Mouse (Mus musculus) MEL-GATA-1-ER (cell line): ENCODE measurements at regions not wholly inside any gene's neighbourhood (a gene's known extent, or its start where the extent isn't known, plus 50 kb on each side); places are given as distances from the start of the nearest gene placed in this dataset.

Experiments used
- DNase-seq: peaks from one replicate; pipeline ENCODE4 v3.0.0-alpha.2; 2012; ENCODE audit warnings: low read depth; ENCODE audit errors: extremely low read depth

- DNase-seq: no peak
Measured at GRCm38 (mm10) chr6:127379511-127379910, 67.1 kb upstream of the Parp11 start.

GRCm38 (mm10) chr6:127381148-127381888 is 65.3 kb upstream of the Parp11 start:
- DNase-seq: no peak

- no peak for DNase-seq
Measured at GRCm38 (mm10) chr6:127391258-127392011, 55.2 kb upstream of the Parp11 start.

GRCm38 (mm10) chr6:127392012-127392798 is 54.4 kb upstream of the Parp11 start:
- DNase-seq: peak; percentile 63

- DNase-seq: no peak
Measured at GRCm38 (mm10) chr6:127392799-127393172, 53.9 kb upstream of the Parp11 start.

GRCm38 (mm10) chr6:127393907-127394600 is 52.6 kb upstream of the Parp11 start:
- no peak for DNase-seq
